Mouse (Mus musculus) adrenal gland, adult 2 months (tissue): ENCODE results near the gene Tmem132d. TPM values are rescaled to one million over a fixed set of nuclear protein-coding genes. Genes with fewer than 3 reads are reported as not detected.
A peak's percentile ranks its signal among the peaks of the same experiment; 100 is the strongest.

Experiments
- DNase-seq: peaks from one replicate; pipeline ENCODE4 v3.0.0; 2021
- polyA plus RNA-seq: library from polyadenylated mRNA; depleted of rRNA; stranded (reverse); fragments of >200 nt; gene quantifications from 2 replicates; pipeline ENCODE4 v1.2.3, GENCODE M21; 2012
- total RNA-seq, 2 experiments: library from RNA; stranded (reverse); gene quantifications; 2 replicates each; pipeline ENCODE4 v1.2.3; 2021

The Tmem132d gene
- total and polyA plus RNA-seq, 3 experiments: 0.02 to 0.06 (median 0.03) TPM

DNA sequence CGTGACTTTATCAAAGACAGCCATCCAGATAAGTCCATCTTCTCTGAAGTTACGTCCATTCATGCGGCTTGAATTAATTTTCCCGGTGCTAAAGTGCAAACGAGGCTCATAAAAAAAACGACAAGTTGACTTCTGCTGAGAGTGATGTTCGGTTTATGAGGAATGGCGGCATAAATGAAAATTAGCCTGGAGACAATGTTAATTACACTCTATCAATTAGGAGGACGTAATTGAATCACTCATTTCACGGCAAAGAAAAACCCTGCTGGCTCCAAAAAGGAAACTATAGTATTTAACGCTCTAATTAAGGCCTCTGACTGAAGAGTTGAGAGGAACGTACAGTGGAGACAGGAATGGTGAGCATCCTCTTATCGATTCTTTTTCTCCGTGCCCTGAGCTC, 503.2 kb downstream of the Tmem132d start:
- DNase-seq: no peak

DNA sequence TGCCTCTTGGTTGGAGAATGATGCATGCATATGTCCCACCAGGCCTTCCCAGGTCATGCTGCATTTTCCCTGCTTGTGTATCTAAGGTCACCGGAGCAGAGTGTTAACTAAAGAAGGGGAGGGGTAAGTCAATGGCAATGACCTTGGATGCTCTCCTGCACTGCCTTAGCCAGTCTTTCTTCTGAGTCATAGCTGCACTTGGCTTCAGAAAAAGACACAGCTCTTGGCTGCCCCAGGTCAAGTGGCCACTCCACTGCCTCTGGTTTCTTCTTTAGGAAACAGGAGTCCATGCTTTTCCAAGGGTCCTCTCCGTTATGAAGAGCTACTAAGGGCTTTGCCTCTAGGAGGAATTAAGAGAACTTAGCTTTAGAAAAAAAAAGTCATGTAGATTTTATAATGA, 506.2 kb downstream of the Tmem132d start:
- peak; percentile 9 for DNase-seq

DNA sequence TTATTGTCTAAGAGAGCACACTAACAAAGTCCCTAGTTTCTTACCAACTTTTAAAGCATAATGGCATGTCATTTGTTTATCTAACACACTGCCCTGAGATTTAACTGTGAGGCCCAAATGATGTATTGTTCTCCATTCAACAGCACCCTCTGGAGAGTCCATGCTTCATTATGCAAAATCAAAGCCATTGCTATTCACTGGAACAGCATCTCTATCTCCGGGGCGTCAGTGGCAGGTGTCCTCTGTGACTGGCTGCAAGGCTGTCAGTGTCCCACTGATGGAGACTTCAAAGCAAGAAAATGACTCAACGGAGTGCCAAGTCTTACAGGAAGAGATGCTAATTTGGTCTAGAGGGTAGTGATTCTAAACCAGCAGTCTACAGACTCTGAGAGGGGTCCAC, 508.8 kb downstream of the Tmem132d start:
- DNase-seq: no peak

DNA sequence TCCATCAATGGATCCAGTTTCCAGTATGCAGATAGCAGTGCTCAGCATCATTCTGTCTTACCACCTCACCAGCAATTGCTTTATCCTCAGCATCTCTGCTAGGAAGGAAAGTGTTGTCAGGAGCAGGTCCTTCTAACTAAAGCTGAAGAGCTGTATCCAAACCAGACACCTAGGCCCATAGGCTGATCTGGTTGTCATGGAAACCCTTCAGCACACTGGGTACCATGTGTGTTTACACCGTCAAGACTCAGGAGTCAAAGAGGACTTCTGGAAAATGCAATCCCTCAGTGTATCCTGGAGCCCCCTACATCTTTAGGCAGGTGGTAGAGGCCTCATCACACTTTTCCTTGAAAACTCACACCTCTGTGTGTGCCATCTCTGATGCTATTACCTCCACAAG, 513.7 kb downstream of the Tmem132d start:
- DNase-seq: no peak

DNA sequence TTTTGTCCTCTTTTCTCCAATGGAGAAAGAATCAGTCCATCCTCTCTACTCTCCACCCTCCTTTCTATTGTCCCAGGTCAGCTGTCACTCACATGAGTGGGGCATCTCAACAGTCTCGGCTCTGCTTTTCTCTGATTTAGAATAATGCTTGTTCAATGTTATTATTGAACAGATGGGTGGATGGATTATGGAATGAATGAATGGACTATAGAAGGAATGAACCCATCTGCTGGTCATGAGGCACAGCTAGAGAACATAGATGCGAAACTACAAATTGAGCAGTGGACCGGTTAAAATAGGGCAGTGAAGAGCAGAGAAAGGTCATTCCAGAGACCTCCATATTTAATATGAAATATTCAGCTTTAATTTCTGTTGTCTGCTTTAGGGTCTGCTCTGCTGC, 514.5 kb downstream of the Tmem132d start:
- DNase-seq: no peak

DNA sequence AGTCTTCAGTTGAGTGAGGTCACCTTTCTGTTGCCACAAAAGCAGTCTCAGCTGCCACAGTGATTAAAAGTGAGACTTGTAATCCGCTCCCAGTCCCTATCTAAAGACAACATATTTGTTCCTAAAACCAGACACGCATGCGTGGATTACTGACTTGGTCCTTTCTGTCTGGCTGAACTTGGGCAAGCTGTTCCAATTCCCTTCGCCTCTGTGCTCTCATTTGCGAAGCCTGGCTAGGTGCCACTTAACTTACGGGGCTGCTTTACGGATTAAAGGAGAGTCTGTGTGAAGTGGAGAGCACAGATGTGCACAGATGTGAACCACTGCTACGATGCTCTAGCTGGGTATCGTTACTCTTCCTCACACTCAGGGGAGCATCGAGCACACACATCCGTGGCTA, 518.7 kb downstream of the Tmem132d start:
- no peak for DNase-seq

DNA sequence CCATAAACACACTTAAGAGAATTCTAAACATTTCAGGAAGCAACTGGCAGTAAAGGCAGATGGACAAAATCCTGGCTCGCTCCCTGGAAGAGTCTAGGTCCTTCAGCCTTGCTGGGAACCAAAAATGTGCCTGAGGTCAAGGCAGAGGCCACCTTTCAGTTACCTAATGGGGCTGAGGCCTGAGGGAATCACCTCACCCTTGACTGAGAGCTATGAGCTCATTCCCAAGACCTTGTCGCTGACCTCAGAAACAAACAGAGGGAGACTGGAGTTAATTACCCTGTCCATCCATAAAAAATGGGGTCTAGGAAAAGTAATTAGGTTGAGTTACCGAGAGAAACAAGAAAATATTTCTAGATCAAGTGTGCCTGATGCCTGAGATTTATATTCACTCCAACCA, 521.3 kb downstream of the Tmem132d start:
- DNase-seq: peak; percentile 10

DNA sequence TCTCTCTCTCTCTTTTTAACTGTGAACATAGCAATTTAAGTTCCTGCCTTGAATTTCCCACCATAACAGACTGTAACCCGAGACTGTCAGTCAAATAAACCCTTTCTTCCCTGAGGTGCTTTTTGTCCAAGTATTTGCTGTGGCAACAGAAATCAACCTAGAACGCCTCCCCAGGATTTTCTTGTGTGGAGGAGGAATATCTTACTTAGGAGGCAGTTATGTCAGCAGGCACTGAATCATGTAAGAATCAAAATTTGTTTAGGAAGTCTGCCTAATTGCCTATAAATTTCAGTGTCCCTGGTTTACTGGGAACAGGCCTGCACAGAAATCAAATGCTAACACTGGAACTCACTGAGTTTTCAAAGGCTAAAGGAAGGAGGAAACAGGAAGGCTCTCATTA, 522.5 kb downstream of the Tmem132d start:
- DNase-seq: no peak

DNA sequence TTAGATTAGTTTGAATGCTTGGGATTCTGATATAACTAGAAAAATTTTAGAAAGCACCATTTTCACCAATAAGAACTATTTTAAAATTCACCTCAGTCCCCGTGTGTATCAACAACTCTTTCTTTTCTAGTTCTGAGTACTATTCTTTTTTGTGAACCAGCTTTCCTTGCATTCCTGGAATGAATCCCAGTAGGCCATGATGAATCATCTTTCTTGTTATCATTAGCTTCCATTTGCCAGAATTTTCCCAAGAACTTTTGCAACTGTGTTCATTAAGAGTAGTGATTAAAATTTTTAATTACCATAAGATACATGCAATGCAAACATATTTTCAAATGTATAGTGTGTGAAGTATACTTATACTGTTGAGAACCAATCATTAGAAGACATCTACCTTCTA, 537.7 kb downstream of the Tmem132d start:
- no peak for DNase-seq

DNA sequence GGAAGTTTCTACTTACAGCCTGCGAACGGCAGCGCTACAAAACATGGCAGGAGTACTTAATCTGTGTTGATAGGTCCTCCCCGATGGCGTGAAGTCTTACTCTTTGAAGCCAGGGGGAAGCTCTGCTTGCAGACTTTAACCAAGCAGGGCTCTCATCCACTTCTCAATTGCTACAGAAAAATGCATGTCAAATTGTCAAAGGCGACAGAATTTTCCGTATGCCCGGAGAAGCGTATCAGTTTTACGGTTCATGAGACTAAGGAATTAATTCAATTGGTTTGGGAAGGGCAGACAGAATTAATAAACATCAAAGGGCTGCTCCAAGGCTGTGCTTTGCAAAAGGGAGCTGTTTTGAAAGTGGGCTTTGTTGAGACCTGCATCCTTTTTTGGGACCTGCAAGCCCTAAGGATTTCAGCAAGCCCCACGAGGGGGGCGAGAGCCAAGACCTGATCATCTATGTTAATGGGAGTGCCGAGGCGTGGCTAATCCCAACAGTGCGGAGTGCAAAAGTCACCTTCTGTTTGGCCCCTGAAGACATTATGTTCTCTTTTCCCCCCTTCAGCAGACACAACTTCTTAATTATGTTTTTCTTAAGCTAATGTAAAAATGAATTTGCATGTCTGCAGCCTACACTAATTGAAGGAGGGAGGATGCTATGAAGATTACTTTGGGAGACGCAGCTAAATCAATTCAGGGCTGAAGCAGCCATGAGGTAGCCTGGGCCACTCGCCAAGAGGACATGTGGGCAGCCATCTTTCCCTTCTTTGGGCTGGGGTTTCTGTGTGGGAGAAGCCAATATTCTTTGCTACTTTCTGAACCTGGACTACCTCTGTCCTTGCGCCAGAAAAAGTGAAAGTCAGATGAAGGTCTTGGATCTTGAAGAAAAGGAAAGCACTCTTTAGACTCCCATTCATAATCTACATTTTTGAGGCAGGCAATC, 547.0 kb downstream of the Tmem132d start:
- DNase-seq: no peak

DNA sequence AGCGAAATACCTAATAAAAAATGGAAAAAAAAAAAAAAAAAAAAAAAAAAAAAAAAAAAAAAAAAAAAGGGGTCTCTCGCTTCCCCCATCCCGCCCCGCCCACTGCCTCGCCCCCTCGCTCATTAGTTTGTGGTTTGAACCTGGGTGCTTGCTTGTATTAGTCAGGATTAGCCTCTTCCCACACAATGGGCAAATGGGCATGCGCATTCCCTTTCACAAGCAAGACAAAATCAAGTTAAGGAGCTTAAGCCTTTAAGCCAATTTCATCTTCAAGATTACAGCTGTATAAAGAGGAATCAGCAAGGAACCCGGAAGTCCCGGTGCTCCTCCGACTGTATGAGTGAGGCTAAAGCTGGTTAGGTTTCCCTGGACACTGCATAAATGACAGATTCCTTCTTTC, 549.9 kb downstream of the Tmem132d start:
- no peak for DNase-seq

DNA sequence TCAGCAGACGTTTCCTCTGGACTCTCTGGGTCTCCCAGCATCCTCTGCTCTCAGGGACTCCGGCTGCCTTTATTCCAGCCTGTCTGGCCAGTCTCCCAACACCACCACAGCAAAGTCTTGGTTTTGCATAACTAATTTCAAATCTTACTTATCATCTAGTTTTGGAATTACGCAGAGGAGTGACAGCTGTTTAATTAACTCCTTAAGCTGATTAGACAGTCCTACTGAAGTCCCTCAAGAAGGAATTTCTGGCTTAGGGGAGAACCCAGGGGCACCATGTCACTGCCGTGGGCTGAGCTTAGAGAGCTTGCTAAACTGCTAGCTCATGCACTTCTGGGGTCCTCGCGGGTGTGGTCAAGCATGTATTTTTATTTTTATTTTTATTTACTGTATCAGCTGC, 558.4 kb downstream of the Tmem132d start:
- DNase-seq: no peak

DNA sequence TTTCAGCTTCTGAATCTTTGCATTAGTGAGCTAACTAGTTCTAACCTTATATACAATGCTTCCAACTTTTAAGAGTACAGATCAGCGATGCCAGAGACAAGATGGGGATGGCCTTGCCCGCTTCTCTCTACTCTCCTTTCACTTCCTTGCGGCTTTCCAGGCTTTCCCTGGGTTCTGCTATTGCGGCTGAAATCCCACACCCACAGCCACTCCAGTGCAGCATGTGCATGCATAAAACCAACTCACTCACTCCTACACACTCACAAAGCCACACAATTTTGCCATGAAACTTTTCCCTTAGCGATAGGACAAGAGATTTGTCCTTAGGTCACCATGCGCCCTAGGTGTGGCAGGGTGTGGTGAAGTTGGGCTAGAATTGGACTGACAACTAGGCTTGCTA, 567.7 kb downstream of the Tmem132d start:
- DNase-seq: no peak

DNA sequence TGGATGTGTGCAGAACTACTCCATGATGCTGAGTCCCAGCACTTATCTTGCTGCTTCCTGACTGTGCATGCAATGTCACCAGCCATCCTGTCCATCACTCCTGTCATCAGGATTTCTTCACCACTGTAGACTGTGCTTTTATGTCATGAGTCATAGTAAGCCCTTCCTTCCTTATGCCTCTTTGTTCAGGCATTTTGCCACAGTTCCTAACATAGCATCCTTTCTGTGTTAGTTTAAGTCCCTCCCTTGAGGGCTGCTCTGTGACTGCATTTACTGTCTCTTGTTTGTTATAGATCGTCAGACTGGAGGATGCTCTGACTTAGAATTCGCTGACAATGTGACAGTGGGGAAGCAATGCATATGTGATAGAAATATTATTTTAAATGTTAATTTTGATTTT, 573.2 kb downstream of the Tmem132d start:
- no peak for DNase-seq

DNA sequence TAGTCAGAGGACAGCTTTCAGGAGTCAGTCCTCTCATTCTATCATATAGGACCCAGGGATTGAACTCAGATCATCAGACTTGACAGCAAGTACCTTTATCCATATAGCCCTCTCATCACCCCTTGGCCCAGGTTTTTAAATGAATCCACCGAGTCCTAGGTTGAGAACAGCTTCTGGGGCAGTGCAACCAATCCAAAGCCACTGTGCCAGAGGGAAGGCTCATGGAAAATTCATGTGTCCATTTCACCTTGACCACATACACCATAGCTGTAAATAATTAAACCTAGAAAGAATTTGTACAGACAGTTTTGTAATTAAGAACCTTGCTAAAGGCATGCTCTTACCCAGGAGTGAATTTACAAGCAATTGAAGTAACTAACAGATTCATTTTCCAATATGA, 580.6 kb downstream of the Tmem132d start:
- no peak for DNase-seq

DNA sequence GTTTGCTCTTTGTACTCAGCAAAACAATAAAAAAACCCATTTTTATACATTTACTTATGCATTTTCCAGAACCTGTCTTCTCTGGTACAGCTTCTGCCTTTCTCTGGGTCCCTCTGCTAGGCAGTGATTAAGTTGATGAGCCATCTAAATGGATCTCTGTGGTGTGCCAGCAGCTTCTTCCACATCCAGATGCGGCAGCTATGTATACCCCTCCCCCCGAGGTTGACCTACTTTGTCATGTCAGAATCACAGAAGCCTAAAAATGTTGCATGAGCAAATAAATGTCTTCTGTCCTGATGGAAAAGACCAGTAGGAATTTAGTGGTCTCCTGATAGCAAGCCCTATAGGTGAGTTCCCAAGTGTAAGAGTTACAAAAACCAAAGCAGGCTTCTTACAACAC, 601.1 kb downstream of the Tmem132d start:
- no peak for DNase-seq

DNA sequence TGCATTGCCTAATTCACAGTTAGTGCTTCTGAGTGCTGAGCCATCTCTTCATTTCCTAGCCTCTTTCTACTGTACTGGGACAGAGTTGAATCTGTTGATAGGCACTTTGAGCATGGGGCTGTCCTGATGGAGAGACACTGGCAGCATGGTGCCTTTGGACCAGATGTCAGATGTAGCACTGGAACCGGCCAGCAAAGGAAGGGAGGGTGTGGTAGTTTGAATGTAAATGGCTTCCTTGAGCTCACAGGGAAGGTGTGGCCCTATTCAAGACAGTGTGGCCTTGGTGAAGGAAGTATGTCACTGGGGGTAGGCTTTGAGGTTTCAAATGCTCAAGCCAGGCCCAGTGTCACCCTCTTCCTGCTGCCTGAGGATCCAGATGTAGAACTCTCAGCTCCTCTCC, 602.0 kb downstream of the Tmem132d start:
- DNase-seq: no peak

DNA sequence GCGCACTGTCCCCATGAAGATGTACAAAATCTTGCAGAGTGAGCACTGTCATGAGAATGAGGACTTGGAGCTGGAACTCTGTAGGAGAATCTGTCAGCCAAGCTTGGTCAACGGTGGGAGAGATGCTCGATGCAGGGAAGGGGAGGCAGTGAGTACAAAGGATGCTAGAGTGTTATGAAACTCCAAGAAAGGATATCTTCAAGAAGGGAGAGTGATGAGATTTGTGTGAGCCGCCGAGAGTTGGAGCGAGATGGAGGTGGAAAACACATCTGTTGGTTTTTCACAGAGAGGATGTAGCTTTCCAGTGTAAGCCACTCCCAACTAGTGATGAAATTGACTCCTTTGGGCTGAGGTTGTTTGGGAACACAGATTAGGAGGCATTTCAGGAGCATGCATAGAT, 604.1 kb downstream of the Tmem132d start:
- no peak for DNase-seq

DNA sequence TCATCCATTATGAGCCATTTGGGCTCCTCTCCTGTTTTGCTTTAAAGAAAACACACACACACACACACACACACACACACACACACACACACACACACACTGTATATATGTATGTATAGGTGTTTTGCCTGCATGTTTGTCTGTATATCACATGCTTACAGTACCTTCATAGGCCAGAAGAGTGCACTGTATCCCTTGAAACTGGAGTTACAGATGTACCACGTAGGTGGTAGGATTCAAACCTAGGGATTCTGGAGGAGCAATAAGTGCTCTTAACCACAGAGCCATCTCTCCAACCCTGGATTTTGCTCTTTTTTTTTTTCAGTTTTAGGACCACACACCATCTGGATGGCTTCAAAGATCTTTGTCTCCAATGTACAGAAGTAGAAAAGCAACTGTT, 610.9 kb downstream of the Tmem132d start:
- no peak for DNase-seq

DNA sequence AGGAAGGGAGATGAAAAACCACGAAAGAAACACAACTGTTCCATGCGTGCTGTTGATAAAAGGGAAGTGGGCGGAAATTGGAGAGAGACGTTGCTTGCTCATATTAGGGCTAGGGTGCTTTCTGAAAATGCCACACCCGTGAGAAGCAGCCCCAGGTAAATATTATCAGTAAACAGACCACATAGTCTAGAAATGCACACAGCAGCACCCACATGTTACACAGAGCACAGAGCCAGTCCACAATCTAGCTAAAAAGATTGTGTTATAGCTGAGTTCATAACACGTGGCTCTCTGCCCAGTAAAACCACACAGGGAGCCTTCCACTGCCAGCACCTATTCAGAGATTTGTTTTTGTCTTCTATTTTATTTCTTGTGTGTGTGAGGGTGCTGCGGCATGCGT, 617.6 kb downstream of the Tmem132d start:
- DNase-seq: no peak

DNA sequence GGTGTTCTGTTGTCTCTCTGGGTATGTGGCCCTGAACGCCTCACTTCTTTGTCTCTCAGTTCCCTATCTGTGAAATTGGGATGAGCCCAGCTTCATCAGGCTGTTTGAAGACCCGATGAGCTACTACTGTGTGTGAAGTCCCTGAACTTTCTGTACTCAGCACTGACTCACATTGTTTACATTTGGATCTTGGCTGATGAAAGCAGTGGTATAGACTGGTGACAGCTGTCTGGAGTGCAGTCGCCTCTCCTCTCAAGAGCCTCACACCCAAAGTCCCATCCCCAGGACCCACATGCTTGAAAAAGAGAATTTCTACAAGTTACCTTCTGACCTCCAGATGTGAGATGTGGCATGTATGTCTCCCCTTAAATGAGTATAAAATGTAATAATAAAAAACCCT, 625.5 kb downstream of the Tmem132d start:
- no peak for DNase-seq

DNA sequence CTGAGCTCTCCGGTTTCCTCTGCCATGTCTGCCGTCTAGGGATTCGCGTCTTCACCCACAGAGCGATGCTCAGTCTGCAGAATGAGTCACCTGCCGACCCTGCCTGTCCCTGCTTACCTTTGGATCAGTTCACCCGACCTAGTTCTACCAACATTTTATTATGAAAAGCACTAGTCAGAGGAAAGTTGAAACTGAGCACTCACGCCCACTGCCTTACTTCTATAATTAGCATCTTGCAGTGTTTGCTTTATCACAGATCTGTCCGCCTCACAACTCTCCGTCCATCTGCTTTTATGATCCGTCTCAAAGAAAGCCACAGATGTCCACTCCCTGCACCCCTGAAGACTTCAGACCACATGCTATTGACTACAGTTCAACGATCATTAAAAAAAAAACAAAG, 626.0 kb downstream of the Tmem132d start:
- DNase-seq: no peak

DNA sequence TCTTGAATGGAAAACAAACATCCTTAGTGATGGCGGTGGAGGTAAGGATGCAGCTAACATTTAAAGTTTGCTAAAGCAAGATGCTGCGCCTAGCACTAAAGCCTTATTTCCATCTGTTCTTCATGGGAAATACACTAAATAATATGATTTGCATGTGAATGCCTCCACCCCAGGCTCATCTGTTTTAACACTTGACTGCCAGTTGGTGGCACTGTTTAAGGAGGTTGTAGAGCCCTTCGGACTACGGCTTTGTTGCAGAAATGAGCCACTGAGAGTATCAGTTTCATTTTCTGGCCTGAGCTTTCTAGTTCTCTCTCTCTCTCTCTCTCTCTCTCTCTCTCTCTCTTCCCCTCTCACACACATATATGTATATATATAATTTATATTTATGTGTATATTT, 632.0 kb downstream of the Tmem132d start:
- DNase-seq: no peak

DNA sequence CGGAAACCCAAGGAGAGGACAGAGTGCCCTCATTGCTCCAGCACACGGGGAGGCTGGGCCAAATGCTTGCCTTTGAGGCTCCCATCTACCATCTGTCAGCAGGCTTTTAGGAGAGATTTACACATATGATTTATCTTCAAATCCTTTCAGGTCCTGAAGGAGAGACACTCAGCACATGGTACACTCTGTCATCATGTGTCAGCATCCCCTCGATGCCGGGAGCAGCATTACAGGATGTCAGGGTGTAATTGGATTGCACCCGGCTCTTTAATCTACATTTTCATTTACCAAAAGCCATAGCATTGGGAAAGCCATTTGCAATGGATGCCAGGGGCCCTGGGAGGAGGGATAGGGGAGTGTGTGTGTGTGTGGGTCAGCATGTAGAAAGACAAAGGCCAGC, 651.7 kb downstream of the Tmem132d start:
- DNase-seq: no peak
